Mouse (Mus musculus): ENCODE results near the gene Zfp422. TPM values are rescaled to one million over a fixed set of nuclear protein-coding genes. Genes with fewer than 3 reads are reported as not detected.
A peak's percentile ranks its signal among the peaks of the same experiment; 100 is the strongest.

Zfp422 gene
- total RNA-seq (2021): 10 to 100 TPM; 24.0 to 28.5 TPM

DNA sequence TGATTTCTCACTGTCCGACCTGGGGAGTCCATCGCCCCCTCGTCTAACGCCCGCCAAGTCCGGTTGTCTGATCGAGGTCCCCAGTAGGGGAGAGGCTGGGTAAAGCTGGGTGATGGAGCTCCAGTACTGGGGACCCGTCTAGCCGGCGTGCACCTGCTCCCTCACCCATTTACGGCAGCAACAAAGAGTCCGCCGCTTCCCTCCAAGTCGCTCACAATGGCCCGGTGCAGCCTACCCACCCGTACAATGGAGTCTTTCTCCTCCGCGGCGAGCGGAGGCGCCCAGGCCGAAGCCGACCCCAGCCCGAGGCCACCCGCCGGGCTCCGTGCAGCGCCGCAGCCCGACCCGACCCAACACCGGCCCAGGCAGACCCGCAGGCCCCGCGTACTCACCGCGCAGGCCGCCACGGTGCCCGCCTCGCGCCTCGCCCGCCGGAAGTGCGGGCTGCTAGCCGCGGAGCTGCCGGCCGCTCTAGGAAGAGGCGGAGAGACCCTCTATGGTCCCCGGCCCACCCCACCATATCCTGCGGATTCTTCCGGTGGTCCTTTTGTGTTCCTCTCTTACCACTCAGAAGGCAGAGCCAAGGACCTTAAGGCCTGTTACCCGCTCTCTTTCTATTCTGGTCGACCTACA lies at the start of gene Zfp422:
Gene Zfp422 (minus strand): TSS at position 461 of the 633 bp plus-strand sequence.
- peak; percentile 72 to 80 for DNase-seq (ENCODE audit: low spot score in 2 of 2)
- intact Hi-C loops (cut with DNase I): no loop called here

DNA sequence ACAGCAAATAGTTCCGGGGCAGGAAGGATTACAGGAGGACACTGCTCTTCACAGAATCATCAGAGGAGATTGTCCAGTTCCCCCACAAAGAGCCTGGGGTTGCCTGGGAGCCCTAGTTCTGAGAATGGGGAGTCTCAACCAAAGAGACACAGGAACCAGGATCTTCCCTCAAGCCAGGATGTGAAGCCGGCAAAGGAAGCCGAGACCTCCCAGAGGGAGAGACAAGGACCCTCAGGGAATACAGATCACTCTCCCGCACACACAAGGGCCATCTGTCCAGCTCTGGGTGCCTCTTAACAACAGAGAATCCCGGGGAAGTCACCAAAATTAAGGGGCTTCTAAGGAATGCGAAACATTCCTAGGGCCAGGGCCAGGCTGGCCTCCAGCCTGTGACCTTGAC lies 48.5 kb upstream of the Zfp422 start:
- intact Hi-C loops (cut with DNase I): no loop called here
- no peak for DNase-seq (ENCODE audit: low spot score in 2 of 2)

DNA sequence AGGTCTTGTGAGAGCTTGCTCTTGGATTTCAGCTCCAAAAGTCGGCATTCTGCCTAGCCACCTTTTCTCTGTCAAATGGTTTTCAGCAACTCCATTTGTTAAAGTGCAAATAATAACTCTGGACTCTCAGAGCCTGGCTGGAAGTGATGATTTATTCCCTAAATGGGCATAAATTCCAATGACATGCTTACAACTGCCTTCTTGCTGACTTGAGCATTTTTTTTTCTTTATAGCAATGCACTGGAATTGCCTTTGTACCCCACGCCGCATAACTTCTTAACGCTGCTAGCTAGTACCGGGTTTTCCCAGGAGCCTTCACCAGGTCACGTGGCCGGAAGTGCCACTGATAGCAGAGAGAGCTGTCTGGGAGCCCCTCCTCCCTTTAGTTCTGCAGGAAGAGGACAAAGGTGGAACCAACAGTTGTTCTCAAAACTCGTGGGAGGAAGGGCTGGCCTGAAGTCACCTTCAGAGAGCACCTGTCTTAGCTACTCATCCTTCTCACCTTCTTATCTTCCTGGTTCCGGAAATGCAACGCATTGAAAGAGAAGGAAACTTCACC lies 47.6 kb upstream of the Zfp422 start:
- intact Hi-C loops (cut with DNase I): no loop called here
- DNase-seq (ENCODE audit: low spot score in 2 of 2): no peak

DNA sequence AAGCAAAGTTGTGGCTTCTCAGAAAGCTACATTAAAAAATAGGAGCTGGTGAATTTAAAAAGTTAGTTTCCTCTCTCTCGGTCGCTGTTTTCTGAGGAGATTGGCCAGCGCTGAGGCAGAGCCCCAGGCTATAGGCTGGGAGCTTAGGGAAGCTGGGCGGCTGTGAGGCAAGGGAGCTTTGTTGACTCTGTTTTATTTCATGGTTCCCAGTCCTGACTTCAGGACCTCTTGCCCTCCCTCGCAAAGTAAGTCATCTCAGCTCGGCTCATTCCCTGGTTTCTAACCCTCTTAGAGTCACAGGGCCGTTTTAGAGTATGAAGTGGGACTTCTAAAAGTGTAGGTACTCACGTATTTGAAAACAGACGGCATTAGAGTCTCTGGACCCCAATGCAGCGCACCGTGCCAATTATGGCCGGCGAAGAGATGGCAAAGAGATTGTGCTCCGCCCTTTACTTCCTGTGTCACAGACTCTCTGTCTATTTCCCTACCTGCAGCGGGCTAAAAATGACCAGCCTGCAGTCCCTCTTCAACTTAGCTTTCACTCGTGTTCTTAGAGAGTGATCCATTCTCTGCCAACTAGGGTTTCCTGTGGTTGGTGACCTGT lies 45.6 kb upstream of the Zfp422 start:
- intact Hi-C loops (cut with DNase I): no loop called here
- DNase-seq (ENCODE audit: low spot score in 2 of 2): no peak

DNA sequence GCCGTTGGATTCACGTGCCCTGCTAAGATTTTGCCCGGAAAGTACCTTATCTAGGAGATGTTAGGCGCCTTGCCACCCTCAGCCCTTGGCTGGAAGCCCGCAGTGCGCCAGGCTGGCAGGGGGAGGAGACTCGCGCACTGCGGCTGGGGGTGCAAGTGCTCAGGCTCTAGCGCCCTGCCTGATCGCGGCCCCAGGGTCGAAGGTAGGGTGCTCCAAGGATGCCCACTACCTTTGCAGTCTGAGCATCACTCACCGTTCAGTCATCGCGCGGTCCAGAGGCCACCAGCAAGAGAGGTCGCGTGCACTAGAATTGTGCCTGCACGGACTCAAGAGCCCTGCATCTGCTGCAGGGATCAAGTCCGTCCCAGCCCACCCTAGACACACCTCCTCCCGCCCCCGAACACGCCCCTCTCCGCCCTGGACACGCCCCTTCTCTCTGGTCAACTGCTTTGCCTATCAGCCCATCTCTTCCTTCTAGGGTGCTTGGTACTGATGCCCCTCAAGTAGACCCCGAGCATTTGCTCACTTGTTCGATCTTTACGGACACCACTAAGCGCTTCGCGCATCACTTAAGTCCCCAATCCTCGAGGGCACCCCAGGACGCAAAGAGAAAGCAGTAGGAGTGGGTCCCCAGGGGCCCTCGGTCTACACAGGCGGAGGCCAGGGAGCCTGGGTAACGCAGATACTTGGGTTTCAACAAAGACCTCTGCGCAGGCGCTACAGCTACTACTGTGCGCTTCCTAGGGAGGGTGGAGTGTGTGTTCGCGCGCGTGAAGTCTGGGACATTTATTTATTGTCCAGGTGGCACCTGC lies 44.9 kb upstream of the Zfp422 start, which contains the start of gene Rassf4:
Gene Rassf4 (minus strand): TSS at position 482 of the 812 bp plus-strand sequence.
- intact Hi-C loops (cut with DNase I): no loop called here
- peak; percentile 66 to 71 for DNase-seq (ENCODE audit: low spot score in 2 of 2)

DNA sequence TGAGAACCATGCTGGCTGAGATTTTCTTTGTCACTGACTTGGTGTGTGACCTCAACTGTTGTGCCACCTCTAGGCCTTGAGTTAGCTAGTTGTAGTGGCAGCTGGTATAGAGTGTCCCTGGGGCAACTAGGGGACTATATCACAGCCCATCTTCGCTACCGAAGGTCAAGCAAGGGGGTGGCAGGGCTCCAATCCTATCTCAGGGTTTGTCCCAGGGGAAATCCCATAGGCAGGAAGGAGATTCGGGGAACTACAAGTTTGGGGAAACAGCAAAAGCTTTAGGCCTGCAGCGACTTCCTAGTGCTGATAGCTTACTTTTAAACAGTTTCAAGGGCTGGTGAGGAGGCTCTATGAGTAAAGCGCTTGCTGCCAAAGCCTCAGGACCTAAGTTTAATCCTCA lies 43.5 kb upstream of the Zfp422 start:
- DNase-seq (ENCODE audit: low spot score in 2 of 2): no peak
- intact Hi-C loops (cut with DNase I): no loop called here

DNA sequence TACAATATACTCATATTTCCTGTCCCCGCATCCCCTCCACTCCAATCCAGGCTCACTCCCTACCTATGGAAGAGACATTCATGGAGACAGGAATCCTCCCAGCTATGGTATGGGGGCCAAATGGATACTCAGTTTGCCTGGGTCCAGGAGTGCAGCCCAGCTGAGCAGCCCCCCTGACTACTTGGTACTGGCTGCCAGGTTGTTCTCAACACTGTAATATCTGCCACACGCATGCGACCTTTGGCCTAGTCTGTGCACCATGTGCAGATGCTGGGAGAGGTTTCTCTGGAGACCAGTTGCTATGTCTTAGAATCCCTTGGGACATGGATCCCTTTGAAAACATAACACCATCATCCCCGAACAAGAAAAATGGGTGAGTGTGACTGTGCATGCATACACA lies 43.0 kb upstream of the Zfp422 start:
- DNase-seq (ENCODE audit: low spot score in 2 of 2): no peak
- intact Hi-C loops (cut with DNase I): no loop called here

DNA sequence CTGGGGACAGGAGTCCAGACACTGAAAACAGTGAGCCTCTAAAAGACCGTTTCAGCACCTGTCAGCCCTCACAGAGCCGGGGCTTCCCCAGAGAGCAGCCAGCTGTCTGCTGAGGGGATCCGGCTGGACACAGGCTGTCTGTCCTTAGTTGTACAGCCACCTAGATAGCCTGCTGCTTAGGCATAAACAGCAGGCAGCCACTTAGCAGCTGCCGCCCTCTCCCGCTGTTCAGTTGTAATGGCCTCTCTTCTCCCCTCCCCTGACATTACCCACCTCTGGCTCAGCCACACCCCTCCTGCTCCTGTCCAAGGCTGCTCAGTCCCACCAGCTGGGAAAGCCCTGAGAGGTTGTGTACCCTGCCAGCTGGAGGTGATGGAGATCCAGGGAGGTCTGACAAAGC lies 42.2 kb upstream of the Zfp422 start:
- intact Hi-C loops (cut with DNase I): no loop called here
- no peak for DNase-seq (ENCODE audit: low spot score in 2 of 2)

DNA sequence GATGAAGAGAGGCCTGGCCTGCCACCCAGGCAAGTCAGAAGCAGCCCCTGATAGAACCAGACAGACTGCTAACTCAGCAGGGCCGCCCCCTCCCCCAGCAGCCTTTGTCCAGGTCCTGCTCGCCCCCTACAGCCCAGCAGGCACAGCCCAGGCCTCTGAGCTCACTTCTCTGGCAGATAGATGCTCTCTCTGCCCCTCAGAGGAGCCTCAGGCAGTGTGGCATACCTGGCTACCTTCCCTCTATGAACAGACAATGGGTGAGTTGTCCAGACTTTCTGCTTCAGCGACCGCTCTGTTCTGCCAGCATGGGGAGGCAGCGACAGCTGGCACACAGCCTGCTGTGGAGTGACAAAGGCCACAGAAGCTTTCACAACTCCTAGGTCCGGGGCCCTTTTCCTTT lies 41.3 kb upstream of the Zfp422 start:
- intact Hi-C loops (cut with DNase I): no loop called here
- no peak for DNase-seq (ENCODE audit: low spot score in 2 of 2)

DNA sequence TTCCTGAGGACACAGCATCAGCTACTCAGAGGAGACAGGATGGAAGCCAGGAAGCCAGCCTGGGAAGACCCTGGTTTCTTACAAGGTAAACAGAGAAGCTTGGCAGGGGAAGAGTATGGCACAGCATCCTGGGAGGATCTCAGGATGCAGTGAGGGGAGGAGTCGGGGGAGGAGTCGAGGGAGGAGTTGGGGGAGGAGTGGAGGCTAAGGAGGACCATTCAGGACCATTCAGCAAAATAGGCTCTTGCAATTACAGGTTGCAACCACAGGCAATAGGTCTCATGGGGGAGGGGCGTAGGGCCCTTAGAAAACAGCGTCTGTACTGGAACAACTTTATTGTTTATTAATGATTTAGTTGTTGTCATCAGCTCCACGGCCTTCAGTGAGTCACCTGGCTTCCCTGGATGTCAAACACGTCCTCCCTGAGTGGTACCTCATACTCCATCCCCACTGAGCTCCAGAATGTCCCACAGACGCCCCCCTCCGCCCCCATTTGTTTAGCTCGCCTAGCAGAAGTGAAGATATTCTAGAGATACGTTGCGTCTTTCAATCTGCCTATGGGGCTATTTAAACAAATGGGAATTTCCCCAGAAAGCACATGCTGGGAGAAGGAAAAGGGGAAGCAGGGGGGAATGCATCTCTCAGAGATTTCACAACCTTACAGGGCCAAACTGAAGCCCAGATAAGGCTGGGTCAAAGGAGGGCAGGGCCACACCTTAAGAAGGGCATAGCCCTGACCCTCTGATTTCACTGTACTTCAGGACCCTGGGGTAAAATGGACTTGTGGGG lies 40.1 kb upstream of the Zfp422 start:
- no peak for DNase-seq (ENCODE audit: low spot score in 2 of 2)
- intact Hi-C loops (cut with DNase I): no loop called here

DNA sequence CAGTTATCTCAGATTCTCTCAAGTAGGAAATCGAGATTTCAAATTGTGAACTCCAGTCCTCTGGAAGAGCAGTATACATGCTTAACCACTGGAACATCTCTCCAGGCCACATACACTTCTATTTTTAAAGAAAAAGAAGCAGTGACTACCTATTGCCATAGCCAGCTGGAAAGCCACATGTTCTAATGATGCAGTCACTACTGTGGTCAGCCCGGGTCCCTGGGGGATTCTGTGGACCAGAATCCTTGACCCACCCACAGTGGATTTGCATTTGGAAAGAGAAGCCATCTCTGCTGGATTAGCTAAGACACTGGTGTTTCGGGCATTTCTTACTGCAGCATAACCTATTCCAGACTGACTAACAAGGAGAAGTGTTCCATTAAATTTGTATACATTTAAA lies 38.6 kb upstream of the Zfp422 start:
- intact Hi-C loops (cut with DNase I): no loop called here
- no peak for DNase-seq (ENCODE audit: low spot score in 2 of 2)

DNA sequence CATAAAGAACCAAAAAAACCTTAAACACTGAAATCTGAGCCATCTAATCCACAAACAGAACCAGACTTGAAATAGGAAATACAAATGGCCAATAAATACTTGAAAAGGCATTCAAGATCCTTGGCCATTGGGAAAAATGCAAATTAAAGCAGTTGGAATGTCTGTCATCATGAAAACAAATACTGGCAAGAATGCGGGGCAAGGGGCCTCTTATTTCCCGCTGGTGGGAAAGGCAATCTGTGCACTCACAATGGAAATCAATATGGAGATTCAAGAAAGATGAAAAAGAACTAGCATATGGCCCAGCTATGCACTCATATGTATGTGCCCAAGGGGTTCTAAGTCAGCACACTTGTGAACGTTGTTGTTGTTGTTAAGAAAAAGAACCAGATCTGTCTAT lies 38.1 kb upstream of the Zfp422 start:
- intact Hi-C loops (cut with DNase I): no loop called here

DNA sequence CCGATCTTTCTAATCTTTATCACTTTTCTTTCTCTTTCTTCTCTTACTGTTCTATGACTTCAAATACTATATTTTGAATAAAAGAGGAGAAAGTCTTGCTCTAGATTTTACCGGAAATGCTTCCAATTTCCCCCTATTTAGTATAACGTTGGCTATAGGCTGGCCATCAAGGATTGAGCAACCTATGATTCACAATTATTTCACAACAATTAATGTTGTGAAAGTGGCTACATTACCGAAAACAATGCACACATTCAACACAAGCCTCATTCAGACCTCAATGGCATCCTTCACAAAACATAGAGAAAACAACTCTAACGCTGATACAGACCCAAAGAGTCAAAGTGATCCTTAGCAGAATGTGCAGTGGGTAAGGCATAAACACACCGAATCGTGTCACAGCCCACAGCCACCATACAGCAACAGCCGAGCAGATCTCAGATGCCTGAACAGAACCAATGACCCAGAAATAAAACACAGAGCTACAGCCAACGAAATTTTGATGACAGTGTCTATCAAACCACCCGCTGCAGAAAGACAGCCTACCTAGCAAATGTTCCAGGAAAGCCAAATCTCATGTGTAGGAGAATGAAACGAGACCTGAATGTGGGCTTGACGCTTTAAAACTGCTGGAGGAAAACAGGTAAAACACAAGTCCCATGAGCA lies 37.4 kb upstream of the Zfp422 start:
- intact Hi-C loops (cut with DNase I): no loop called here
- no peak for DNase-seq (ENCODE audit: low spot score in 2 of 2)

More for the DNA sequence above, 38.1 kb upstream of the Zfp422 start:
- no peak for DNase-seq (ENCODE audit: low spot score in 2 of 2)

DNA sequence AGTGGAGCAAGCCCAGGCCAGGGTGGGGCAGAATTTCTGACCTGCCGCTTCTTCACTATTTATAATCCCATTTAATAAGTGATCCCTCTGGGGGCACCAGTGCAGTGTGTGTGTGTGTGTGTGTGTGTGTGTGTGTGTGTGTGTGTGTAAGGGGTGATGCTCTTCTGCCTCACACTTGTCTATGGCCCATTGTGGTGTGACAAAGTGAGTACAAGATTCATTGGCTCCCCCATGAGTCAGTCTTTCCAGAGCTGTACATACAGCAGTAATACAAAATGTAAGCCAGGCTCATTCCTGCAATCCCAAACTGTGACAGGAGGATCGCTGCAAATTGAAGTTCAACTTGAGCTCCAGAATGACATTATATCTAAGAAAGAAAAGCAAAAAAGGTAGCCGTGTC lies 36.0 kb upstream of the Zfp422 start:
- no peak for DNase-seq (ENCODE audit: low spot score in 2 of 2)
- intact Hi-C loops (cut with DNase I): no loop called here

DNA sequence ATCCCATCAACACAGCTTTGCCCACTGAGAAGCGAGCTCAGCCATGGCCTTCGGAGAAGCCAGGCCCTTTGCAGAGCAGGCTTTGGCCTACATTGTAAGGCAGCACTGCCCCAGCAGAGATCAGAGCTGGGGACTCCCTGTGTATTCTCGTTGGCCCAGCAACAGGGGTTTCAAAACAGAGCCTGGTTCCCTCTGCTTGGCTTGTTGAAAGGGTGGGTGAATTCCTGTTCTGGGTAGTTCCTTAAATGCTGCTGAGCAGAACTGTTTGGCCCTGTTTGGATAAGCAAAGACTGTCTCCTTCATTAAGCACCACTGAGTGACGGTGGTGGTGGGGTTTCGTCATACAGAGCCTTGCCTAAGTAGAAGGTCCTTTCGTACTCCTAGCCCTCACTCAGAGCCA lies 35.2 kb upstream of the Zfp422 start:
- no peak for DNase-seq (ENCODE audit: low spot score in 2 of 2)
- intact Hi-C loops (cut with DNase I): no loop called here

DNA sequence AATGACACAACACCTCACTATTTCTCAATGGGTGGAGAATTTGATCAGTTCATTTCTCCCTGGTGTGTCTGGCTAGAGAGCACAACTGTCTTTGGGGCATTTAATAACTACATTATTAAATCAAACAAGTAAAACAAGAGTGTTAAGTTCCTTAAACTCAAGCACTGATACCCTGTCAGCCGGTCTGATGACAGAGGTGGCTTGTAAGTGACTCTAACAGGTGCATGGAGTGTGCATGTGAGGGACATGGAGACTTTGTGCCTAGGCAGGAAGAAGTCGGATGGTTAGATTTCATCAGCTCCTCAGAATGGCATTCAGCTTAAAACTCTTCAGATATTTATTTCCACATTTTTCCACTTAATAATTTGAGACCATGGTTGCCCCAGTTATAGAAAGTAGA lies 34.6 kb upstream of the Zfp422 start:
- intact Hi-C loops (cut with DNase I): no loop called here
- no peak for DNase-seq (ENCODE audit: low spot score in 2 of 2)

DNA sequence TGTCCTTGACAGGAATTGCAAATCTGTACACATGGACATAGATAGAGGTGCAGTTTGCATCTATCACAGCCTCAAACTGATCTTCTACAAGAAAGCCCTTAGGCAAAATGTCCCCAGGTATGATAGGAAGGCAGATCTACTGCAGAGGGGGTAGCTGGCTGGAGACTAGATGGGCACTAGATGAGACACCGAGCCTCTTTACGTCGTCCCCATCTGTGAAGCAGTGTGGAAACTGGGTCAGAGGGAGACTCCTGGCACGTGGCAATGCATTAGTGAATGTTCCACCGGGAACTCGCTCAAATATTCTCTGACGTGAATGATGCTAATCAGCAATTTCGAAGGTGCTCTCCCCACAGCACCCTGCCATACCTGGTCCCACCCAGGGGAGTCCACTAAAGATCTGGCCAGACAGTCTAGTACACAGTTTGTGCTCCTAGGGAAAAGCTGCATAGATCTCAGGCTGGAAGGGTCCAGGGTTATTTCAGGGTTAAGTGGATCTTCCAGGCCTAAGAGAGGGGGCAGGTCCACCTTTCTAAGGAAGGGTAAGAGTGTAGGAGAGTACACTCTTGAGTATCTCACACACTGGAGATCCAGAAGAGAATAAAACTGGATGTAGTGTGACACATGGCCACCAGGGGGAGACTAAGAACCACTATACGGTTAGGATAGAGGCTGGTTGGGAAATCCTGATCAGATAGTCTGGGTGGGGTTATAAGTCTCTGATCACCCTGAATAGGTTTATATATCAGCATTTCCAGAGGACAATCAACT lies 25.1 kb upstream of the Zfp422 start:
- intact Hi-C loops (cut with DNase I): loop anchor here (5.0 to 10.0 kb wide), 3 partner anchors 43 to 1173 kb away; partner anchors contain the start of gene Cxcl12
- DNase-seq (ENCODE audit: low spot score in 2 of 2): peak in 1 of 2 experiments; percentile 58

DNA sequence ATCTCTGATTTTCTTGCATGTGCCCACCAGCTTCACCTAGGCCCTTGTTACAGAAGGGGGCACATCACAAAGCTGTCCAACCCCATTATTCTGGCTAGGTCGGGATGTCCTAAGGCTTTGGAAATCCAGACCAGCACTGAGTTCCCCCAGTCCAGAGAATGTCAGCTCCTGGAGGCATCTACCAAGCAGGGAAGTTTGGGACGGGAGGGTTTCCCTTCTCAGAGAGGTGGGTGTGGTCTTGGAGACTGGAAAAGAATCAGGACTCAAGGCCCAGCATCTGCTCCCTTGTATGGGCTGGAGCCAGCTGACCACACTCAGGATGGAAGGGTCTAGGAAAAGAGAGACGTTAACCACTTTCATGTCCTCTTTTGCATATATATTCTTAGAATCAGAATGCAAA lies 24.4 kb upstream of the Zfp422 start:
- no peak for DNase-seq (ENCODE audit: low spot score in 2 of 2)
- intact Hi-C loops (cut with DNase I): loop anchor here (5.0 to 10.0 kb wide), 3 partner anchors 44 to 1174 kb away; partner anchors contain the start of gene Cxcl12
